Mouse (Mus musculus): Measurements from ENCODE around the gene Gm9945.

GRCm38 (mm10) chr11:53430300-53430669 is 49.7 kb upstream of the Gm9945 start:
- TF ChIP-seq CTCF (IDR thresholded peaks at IDR 0.05) = no peak
- no peak for TF ChIP-seq EP300 (IDR thresholded peaks at IDR 0.05)

All from lung, postnatal 0 days (tissue).